Mouse (Mus musculus) adrenal gland, postnatal 36 days (tissue): ENCODE data around the gene 6430571L13Rik. TPM values are rescaled to one million over a fixed set of nuclear protein-coding genes. Genes with fewer than 3 reads are reported as not detected.

Source experiments
- DNase-seq, 2 experiments: peaks; one replicate each; pipeline ENCODE4 v3.0.0; 2021; ENCODE audit warnings: mixed read lengths in 1 of 2
- total RNA-seq, 2 experiments: library from RNA; stranded (reverse); gene quantifications; 2 replicates each; pipeline ENCODE4 v1.2.3; 2021

The 6430571L13Rik gene
- total RNA-seq, 2 experiments from 2014 or later = 1.2 to 1.3 TPM

DNA sequence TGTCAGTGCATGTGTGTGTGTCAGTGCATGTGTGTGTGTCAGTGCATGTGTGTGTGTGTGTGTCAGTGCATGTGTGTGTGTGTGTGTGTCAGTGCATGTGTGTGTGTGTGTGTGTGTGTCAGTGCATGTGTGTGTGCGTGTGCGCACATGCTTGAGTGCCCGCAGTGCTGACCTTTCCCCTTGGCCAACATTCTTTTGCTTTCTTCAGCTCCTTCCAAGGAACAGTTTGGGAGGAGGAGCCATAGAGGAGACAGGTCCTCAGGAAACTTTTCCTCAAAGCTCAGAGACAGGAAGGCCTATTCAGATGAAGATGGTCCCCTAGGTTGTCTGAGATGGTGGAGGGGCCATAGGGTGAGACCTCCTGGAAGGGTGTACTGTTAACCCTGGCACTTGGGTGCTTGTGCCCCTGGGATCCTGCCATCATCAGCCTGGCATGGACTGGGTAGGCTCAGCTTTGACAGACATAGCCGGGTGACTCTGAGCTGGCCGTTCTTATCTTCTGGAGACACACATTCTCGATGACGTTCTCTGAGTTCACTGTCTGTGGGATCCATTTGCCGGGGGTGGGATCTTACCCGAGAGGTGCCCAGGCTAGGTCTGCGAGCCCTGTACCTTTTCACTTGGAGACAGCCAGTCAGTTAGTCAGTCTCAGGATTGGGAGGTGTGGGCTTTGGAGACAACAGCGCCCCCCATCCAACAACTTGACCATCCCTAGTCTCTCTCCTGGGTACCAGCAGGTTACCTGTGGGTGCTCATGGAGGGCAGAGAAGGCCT lies 33.1 kb upstream of the 6430571L13Rik start:
- DNase-seq = no peak

DNA sequence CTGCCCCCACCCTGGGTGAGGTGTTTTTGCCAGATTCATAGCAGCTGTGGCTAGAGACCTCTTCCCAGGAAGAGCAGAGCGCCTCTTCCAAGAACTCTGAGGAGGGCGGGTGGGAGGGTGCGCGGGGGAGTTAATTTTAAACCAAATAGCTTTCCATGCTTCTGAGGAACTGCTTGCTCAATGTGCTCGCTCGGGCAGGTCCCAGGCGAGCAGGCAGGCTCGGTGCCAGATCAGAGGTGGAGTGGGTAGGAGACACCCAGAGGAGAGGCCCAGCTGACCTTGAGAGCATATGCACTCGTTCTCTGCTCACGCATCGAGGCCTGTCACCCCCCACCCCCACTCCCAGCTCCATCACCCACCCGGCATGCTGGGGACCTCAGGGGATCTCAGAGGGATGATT lies 32.5 kb upstream of the 6430571L13Rik start:
- peak; percentile 75 to 85 for DNase-seq

DNA sequence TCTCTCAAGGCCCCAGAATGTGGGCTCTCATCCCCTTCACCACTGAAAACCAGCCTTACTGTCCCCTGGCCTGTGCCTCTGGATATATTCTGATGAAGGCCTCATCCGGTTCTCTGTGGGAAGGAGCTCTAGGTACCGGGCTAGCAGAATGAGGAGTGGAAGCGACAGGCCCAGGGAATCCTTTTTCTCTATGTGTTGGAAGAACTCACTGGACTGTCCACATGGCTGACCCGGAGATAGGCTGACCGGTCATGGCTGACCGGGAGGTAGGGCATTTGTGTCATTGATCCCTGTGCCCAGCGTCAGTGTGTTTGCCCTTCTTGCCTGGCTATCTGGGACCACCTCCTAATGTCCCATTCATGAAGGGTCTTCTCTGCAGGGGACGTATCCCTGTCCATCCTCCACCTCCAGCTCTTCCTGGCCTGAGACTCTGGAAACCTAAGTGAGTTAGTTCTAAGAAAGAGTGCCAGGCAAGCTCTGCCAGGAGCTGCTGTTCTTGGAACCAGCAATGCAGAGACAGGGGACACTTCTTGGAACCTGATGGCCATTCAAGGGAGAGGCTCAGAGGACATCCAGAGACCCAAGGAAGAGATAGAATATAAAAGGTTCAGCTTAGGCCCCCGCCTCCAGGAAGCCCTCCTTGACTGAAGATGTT lies 31.9 kb upstream of the 6430571L13Rik start:
- no peak for DNase-seq

DNA sequence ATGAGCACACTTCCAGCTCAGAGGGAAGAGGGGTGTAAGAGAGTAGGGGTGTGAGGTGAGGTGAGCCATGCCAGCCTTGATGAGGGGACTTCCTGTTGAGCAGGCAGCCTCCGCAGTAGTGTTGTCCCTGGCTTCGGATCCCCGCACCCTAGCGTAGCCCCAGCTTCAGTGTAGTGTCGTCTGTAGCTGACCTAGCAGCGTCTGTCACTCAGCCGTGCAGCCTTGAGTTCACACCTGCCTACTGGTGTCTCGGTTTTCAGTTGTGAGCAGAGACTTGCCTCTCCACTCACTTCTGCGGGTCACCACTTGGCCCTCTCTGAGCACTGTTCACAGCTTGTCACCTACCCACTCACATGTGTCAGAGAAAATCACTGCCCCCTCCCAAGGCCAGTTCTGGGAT lies 31.2 kb upstream of the 6430571L13Rik start:
- no peak for DNase-seq

DNA sequence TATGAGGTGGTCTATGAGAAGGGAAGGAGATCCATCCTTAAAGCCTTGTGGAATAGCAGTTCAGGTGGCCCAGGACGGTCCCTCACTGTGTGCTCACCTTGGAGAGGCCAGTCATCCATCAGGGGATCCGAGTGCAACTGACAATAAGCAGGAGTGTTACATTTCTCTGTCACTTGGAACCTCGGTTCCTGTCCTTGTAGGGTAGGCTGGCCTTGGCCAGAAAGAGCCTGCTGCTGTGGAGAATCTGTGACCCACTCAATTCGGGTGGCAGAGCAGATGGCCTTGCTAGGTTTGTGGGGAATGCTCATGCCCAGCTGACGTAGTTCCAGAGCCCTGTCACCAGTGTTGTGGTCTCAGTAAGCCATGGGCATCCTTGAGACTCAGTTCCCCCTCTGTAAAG lies 30.8 kb upstream of the 6430571L13Rik start:
- peak in 1 of 2 experiments; percentile 49 for DNase-seq

DNA sequence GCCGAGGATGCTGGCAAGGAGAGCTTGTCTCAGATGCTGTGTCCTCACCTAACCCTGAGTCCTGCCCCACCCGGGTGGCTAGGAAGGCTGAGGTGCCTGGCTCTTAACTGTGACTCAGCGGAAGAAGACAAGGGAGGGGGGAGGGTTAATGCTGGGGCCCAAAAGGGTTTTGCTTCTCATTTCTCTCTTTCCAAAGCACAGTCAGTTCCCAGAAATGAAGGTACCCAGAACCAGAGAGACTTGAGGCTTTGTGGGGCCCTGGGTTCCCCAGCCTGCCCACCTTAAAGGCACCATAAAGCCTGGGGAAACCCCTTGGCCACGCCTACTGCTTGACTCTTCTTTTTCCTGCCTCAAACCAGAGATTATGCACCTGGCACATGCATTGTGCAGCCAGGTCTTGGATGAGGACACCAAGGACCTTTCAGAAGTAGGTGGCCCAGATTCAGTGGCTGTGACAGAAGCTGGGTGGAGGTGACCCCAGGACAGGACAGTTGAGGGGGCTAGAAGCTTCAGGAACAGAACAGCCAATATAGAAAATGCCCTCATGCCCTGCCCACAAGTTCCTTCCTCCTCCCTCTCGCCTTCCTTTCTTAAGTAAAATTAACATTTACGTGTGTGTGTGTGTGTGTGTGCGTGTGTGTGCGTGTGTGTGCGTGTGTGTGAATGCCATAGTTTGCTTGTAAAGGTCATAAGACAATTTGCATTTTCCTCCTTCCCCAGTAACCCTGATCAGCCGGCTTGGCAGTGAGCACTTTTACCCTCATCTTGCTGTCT lies 27.4 kb upstream of the 6430571L13Rik start:
- no peak for DNase-seq

DNA sequence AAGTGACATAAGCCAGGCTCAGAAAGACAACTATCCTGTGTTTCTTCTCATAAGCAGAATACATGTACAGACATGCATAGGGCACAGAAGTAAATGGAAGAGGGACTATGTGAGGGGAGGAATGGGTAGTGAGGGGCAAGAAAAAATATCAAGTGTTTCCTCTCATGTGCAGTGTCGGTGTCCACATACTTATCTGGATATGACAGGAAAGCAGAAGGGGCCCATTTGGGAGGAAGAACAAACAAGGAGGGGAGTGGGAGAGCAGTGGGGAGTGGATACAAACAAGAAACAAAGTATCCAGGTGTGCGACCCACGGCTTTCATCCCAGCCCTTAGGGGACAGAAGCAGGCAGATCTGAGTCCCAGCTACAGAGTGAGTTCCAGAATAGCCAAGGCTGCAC lies 26.5 kb upstream of the 6430571L13Rik start:
- DNase-seq = no peak

DNA sequence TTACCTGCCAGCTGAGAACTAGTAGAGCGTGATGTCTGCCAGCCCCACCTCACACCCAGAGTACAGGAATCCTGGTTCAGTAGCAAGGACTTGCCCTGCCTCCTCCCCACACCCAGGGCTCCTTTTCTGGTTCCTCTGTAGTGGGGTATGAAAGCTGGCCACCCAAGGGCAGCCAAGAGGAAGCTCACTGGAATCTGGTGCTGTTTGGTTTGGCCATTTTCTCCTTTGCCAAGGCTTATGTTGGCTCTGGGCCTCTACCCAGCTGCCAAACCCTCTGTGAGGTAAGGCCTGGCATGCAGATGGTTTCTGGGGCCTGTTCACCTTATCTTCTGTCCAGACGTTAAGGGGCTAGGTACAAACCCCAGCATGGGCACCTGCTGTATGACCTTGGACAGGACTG lies 24.6 kb upstream of the 6430571L13Rik start:
- DNase-seq = no peak

DNA sequence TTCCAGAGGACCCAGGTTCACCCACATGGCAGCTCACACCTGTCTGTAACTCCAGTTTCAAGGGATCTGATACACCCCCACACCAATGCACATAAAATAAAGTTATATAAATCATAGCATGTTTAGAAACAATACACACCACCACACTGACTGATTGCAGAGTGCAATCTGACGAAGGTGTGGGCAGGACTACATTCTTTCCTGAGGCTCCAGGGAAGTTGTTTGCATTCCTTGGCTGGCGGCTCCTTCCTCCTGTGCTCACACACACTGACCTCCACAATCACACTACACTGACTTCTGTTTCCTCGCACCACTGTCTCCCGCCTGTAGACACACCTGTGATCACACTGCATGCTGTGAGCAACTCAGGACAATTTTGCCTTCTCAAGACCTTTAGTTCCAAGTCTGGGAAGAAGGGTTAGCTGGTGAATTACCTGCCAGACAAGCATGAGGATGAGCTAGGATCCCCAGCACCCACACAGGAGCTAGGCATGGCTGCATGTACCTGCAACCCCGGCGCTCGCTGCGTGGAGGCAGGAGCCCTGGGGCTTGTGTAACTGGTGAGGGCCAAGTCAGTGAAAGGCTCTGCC lies 17.8 kb upstream of the 6430571L13Rik start:
- no peak for DNase-seq

DNA sequence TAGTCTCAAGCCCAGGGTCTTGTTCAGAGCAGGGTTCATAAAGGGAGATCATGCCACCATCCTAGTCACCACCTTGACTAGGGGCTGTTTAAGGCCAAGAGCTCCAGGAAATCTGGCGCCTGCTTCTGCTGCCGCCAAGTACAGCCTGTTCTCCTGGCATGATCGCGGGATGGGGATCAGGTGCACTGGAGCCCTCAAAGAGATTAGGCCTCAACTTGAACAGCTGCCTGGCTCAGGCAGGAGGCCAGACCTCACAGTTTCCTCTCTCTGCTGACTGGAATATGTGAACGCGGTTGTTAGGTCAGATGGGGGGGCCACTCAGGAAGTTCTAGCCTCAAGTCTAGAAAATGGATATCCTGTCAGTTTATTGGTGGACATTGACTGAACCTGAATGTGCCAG lies 16.8 kb upstream of the 6430571L13Rik start:
- DNase-seq = peak in 1 of 2 experiments; percentile 54

DNA sequence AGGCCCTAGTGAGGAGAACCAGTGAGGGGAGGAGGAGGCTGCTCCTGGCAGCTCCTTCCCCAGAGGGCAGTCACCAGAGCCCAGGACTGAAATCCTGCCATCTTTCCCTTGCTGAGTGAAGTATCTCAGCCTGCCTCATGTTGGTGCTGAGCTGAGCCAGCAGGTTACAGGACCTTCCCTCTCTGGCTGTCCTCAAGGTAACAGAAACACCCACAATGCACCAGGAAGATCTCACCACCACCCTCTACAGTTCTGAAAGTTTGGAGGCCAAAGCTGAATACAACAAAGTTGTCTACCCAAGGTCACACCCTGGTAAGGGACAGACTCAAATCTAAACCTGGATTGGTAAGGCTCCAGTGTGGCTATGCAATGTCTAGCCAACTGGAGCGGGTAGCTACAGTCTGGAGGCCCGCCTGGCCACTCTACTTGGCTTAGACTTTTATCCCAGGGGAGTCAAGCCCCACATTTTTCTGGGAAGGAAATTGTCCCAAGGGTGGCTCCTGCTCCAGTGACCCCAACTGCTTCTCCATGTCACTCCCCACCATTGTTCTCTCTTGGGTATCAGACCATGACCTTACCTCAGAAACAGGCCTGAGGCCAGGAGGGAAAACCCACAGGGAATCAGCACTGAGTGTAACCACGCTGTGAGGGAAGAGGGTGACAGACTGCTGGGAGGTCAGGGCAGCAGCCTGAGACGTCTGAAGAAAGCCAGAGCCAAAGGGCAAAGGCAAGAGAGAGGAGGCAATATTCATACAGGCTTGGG lies 15.4 kb upstream of the 6430571L13Rik start:
- DNase-seq = peak in 1 of 2 experiments; percentile 51

DNA sequence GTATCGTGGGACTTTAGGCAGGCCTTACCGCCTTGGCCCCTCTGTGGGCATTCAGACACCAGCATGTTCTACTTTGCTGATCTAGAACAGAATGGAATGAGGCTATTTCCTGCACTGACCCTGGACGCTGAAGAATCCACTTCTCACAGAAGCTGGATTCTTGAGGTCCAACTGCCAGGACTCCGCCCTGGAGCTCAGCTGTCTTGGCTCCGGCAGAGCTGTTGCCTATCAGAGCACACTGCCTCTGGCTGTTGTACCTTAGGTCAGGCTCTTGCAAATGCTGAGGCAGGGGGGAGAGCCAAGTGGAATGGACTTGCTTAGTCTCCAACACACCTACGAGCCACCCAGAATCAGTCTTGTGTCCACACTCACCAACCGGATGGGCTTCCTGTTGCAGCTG lies 14.5 kb upstream of the 6430571L13Rik start:
- no peak for DNase-seq

DNA sequence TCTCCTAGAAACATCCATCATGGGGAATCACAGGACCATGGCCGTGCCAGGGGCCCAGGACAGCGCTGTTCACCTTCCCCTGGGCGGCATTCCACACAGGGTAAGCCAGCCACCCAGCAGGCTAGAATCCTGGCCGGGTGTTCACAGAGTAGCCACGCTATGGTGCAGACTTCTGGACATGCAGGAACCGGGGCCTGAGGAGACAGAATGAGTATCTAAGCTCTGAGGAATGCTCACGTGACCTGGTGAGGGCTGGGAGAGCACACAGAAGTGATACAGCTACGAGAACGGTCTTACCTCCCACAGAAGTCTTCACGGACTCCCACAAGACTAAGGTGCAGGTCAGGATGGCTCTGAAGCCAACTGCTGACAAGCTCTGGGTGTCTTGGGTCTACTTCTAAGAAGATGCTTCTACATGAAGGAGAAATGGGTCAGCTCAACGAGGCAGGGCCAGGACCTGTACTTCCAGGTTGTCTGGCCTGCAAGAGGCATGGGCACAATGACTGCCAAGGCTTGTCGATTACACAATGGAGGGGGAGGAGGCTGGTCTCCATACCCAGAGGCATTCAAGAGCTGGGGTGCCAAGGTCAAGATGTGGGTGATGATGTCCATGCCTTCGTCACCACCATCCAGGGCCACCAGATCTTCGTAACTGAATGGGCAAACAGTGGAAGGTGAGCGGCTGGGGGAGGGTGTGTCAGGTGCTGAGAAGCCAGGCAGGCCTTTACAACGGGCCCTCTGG lies 12.4 kb upstream of the 6430571L13Rik start:
- DNase-seq = peak in 1 of 2 experiments; percentile 51

DNA sequence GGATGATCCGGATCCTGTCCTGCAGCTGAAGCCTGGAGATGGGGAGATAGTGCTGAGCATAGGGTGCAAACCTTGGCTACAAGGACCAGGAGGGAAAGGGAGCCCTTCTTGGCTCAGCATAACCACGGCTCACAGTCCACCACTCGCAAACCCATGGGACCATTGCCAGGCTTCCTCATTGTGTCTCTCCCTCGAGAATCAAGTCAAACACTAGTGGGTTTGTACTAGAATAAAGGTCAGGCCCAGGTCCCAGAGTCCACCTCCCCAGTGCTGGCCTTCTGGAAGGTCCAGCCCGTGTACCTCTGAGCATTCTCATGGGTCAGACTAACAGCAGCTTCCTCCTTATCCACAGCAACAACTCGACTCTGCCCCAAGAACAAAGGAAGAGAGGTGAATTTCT lies 9.6 kb upstream of the 6430571L13Rik start:
- DNase-seq = no peak

DNA sequence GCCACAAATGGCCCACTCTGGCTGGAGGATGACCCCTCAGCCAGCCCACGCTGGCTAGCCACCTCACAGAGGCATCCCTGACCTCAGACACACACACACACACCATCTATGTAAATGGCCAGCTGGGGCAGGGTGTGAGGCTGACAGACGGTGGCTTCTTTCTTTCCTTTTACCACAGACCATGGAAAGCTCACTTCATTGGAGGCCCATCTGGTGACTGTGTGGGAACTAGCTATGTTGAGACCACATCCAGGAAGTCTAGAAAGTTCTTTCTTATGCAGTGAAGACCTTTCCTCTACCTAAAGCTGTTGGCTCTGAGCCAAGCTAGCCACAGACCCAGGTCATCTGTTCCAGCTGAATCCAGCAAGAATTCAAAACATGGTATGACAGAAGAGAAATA lies 6.7 kb upstream of the 6430571L13Rik start:
- DNase-seq = no peak

DNA sequence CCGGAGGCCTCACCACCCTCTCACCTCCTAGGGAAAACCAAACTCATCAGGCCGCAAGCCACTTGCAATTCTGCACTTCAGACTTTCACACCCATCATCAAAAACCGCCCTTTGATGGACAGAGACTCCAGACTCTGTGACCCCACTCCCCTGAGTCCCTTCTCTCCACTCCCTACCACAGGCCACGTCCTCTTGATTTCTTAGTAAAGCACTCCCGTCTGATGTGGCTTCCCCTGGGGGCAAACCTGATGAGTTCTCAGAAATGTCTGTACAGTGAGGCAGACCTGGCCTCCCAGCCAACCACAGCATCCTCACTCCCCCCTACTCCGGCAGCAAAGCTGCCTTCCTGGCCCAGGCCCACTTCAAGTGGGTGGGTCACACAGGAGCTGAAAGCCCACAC lies 6.0 kb upstream of the 6430571L13Rik start:
- DNase-seq = no peak

DNA sequence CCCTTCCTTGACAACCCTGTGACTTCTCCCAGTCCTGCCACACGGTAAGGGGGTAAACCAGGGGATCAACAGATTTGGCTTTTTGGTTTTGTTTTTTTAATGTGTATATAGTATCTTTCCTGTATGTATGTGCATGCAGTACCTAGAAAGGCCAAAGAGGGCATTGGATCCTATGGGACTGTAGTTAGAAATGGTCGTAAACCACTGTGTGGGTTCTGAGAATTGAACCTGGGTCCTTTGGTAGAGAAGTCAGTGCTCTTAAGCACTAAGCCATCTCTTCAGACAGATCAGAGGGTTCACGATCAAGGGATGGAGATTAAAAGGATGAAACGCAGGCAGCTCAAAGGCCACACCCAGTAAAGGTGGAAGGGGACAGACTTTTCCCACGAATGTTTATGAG lies 5.4 kb upstream of the 6430571L13Rik start:
- no peak for DNase-seq

DNA sequence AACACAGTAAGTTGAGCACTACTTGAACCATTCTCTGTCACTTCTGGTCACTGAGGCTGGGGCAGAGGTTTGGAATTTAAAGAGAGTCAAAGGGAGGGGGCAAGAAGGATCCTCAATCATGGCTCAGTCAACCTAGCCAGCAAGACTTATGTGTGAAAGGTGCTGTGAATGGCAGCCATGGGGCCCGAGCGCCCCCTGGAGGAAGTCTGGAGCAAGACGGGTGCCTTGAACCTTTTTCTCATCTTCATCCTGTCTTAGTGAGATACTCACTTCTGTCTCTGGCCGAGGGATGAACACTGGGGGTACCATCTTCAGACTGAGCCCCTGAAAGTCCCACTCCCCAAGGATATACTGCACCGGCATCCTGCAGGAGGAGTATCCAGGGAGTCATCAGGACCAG lies 4.5 kb upstream of the 6430571L13Rik start:
- DNase-seq = peak; percentile 76 to 82

DNA sequence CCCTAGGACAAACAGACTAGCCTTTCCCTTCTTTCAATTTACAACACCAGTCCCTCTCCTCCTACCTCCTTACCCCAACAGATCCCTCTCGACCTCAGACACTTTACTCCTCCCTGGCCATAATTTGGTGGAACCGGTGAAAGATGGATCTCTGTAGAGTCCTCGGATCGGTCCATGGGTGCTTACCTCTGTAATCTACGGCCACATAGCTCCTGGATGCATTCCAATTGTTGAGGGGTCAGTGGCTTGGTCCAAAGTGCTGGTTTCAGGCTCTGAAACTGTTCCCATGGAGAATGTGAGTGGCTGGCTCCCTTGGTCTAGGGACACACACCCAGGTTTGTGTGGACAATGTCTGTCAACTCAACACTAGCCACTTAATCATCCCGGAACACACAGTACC lies 4.0 kb upstream of the 6430571L13Rik start:
- DNase-seq = no peak

DNA sequence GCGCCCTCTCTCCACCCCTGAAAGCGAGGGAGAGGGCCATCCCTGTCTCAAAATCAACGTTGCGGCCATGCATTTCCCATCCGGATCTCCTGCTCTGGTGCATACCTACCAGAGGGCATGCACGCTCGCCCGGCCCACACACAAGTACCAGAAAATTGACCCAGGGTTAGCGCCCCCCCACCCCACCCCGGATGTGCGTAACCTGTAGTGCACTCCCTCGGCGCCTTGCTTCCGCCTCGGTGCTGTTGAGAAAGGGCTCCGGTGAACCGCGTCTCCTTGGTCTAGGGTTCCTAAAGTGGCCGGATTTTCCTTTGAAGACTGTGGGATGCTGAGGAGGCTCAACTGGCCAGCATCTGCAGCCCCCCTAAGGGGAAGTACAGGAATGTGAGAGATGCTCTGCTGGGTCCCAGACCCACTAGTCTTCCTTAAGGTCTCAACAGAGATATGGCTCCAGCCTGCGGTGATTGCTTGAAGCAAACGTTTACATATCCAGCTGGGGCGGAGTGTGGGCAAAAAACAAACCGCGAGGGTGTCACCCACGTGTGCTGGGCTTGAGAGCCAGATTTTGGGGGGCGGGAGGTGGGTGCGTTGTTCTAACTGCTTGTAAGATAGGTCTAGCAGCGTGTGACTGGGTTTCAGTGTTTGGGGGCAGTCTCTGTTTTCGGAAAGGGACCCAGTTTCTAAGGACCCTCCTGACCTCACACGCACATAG lies 2.1 kb upstream of the 6430571L13Rik start, which contains the start of gene Hemk1:
TSS of gene Hemk1 (minus strand) at position 179 of the 712 bp plus-strand sequence.
- DNase-seq = peak; percentile 82
